In the genomic region with DNA sequence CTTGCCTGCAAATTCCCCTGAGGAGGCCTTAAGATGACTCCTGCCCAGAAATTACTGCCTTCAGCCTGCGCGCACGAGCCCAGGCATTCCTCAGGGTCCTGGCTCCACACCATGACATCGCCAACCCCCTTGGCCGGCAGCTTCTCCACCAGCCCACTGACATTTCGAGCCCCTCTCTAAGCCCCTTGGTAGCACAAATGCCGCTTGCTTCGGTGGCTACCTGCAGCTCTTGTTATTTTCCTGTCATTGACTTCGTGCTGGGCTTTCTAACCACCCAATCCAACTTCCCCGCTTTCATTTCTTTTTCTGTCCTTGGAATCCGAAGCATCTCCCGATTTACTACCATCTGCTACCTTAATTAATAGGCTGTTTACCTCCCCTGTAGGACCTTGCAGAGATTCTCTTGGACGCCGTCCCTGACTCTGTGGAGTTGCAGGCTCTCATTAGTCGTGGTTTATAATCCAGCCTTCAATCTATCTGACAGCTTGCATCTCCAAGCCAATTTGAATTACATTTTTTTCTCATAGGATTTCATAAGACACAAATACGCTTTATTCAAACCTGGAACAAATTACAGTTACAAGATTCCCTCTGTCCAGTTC, we compare ENCODE assay signal across 8 mouse cellular contexts.
DNase-seq lines count a peak whose midpoint lies in the region; ATAC-seq and TF ChIP-seq lines count a peak whose summit lies in the region.
"Had no signal": no experiment of that assay in that cellular context is flagged by ENCODE, and none has a peak within 500 bp of the region (broad histone marks: within the 10 kb centered on the region; RNA-seq: fewer than 3 reads in every experiment).

No protein-coding gene starts in this region.

- H3K27ac ChIP-seq in cerebellum, adult 2 months (ENCODE audit: insufficient read depth, low read length) = no peak overlapping the region
- peak overlapping the region; percentile 84 for H3K27ac ChIP-seq in forebrain, embryonic 15.5 days (replicated peaks)
- no peak overlapping the region for H3K27ac ChIP-seq in midbrain, embryonic 12.5 days (replicated peaks)

- no peak for TF ChIP-seq POLR2A in brain, embryonic 14.5 days (IDR thresholded peaks at IDR 0.05; ENCODE audit: borderline replicate concordance, extremely low read depth, insufficient read depth, insufficient read length, poor library complexity, severe bottlenecking)
- TF ChIP-seq POLR2A in cerebellum, adult 2 months (IDR thresholded peaks at IDR 0.05; ENCODE audit: borderline replicate concordance, insufficient read depth, low read length) = no peak

- no peak for TF ChIP-seq CTCF in brain, embryonic 14.5 days (IDR thresholded peaks at IDR 0.05; ENCODE audit: borderline replicate concordance, extremely low read depth, insufficient read depth, insufficient read length)
- no peak for TF ChIP-seq CTCF in cerebellum, adult 2 months (IDR thresholded peaks at IDR 0.05; ENCODE audit: borderline replicate concordance, insufficient read depth, low read depth, low read length)

- peaks cover 2% of the 10 kb centered on the region; the same call in 1 of the 2 replicates for H3K27me3 ChIP-seq in cerebellum, adult 2 months (ENCODE audit: control insufficient read depth, insufficient read depth, low read length)
- H3K27me3 ChIP-seq in forebrain, embryonic 15.5 days = no peaks in the 10 kb centered on the region
- 0 out of 2 replicates have a peak, but pooled peaks cover 15% of the 10 kb centered on the region for H3K27me3 ChIP-seq in midbrain, embryonic 12.5 days

- peak; percentile 92 for DNase-seq in brain, embryonic 14.5 days (ENCODE audit: low read depth)
- DNase-seq in cerebellum, adult 2 months = peak; percentile 33 to 60
- DNase-seq in adrenal gland, postnatal 10 days = no peak
- no peak for DNase-seq in adrenal gland, postnatal 25 days
- DNase-seq: lung, embryonic 14.5 days had no signal

- no peaks in the 10 kb centered on the region for H3K9me3 ChIP-seq in forebrain, embryonic 15.5 days
- no peaks in the 10 kb centered on the region for H3K9me3 ChIP-seq in midbrain, embryonic 12.5 days

- ATAC-seq in forebrain, embryonic 15.5 days (replicated peaks) = peak; percentile 53; the same call in 1 of the 2 replicates
- no peak for ATAC-seq in midbrain, embryonic 12.5 days (ENCODE audit: low FRiP score, low read depth)
- no peak for ATAC-seq in frontal cortex, adult (ENCODE audit: low TSS enrichment)

- no peaks in the 10 kb centered on the region for H3K36me3 ChIP-seq in forebrain, embryonic 15.5 days
- no peaks in the 10 kb centered on the region for H3K36me3 ChIP-seq in midbrain, embryonic 12.5 days

- peak overlapping the region; percentile 28 for H3K4me2 ChIP-seq in forebrain, embryonic 15.5 days (replicated peaks)
- peak overlapping the region; percentile 33; the same call in 1 of the 2 replicates for H3K4me2 ChIP-seq in midbrain, embryonic 12.5 days (replicated peaks)
- H3K4me2 ChIP-seq: lung, embryonic 14.5 days had no signal

- no peak overlapping the region for H3K4me3 ChIP-seq in cerebellum, adult 2 months (replicated peaks; ENCODE audit: insufficient read depth, low read depth, low read length)
- no peak overlapping the region for H3K4me3 ChIP-seq in forebrain, embryonic 15.5 days
- no peak overlapping the region for H3K4me3 ChIP-seq in midbrain, embryonic 12.5 days

- 6% methylated on average over 16 of the region's 16 CpGs for WGBS in cerebellum, adult 2 months
- WGBS in forebrain, embryonic 15.5 days = 12% methylated on average over 16 of the region's 16 CpGs
- 25% methylated on average over 16 of the region's 16 CpGs for WGBS in midbrain, embryonic 12.5 days

- H3K9ac ChIP-seq in forebrain, embryonic 15.5 days (replicated peaks) = 0 out of 2 replicates have a peak overlapping the region, but pooled peaks have one; percentile 19
- H3K9ac ChIP-seq in midbrain, embryonic 12.5 days (replicated peaks) = no peak overlapping the region
- H3K9ac ChIP-seq: lung, embryonic 14.5 days had no signal

- H3K4me1 ChIP-seq in cerebellum, adult 2 months (ENCODE audit: control insufficient read depth, insufficient read depth, low read length) = no peaks in the 10 kb centered on the region; the same call in 1 of the 2 replicates
- peaks cover 12% of the 10 kb centered on the region for H3K4me1 ChIP-seq in forebrain, embryonic 15.5 days
- H3K4me1 ChIP-seq in midbrain, embryonic 12.5 days = peaks cover 5% of the 10 kb centered on the region

Comparison
In these comparisons a context has a peak if more than half of its experiments do, and no peak if none do; other contexts are left out.
1. DNase-seq: peak in brain, embryonic 14.5 days (single experiment) and cerebellum, adult 2 months (2 of 2); none in adrenal gland, postnatal 10 days (single experiment) and adrenal gland, postnatal 25 days (single experiment).